Mouse (Mus musculus) erythroblast, embryonic 14.5 days (primary cell): ENCODE data around the gene Neurod2. TPM values are rescaled to one million over a fixed set of nuclear protein-coding genes. Genes with fewer than 3 reads are reported as not detected.

Experiments
- H3K27me3 ChIP-seq: 2 replicates; pipeline ENCODE4 v1.6.1; 2012; ENCODE audit warnings: inconsistent platforms; ENCODE audit not compliant: control insufficient read depth
- H3K36me3 ChIP-seq: 2 replicates; pipeline ENCODE4 v1.6.1; 2012; ENCODE audit warnings: mild to moderate bottlenecking, inconsistent platforms; ENCODE audit not compliant: control insufficient read depth
- H3K4me1 ChIP-seq: 2 replicates; pipeline ENCODE4 v1.6.1; 2012; ENCODE audit warnings: inconsistent platforms; ENCODE audit not compliant: control insufficient read depth
- H3K4me3 ChIP-seq: replicated peaks from 2 replicates; pipeline ENCODE3; 2012; ENCODE audit warnings: moderate library complexity, mild to moderate bottlenecking, inconsistent platforms
- H3K9me3 ChIP-seq: 2 replicates; pipeline ENCODE4 v1.6.1; 2012; ENCODE audit warnings: low read length, inconsistent platforms, mixed read lengths; ENCODE audit not compliant: control insufficient read depth
- GATA1 ChIP-seq: IDR thresholded peaks from 2 replicates; pipeline ENCODE4 v1.6.1; 2012; ENCODE audit warnings: low read length, inconsistent platforms, mixed read lengths
- TAL1 ChIP-seq: IDR thresholded peaks from 3 replicates; pipeline ENCODE4 v1.6.1; 2012; ENCODE audit warnings: low read length, inconsistent platforms, mixed read lengths
- polyA plus RNA-seq: library from polyadenylated mRNA; stranded (reverse); fragments of >175 nt; gene quantifications from 2 replicates; pipeline ENCODE4 v1.2.3, GENCODE M21; 2012

The Neurod2 gene
- polyA plus RNA-seq, 1 experiment = not detected

DNA sequence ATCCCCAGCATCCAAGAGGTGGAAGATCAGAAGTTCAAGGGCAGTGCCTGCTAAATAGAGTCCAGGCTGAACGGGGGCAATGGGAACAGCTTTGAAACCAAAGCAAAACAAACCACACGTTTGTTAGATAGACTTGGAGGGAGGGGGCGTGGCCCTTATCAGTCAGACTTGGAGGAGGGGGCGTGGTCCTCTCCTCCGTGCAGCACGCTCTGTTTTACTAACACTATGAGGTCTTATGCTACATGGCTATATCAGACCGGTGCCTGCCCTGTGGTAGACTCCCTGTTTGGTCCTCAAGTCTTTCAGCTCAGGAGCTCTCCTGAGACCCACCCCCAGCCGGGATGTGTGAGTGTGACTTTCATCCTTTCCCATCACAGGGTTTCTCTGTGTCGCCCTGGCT is 5.8 kb upstream of the Neurod2 start:
- Histone ChIP-seq H3K4me1 (peaks cover 4% of the 10 kb centered on the region; the same call in 1 of the 2 replicates), H3K9me3 (no peaks in the 10 kb centered on the region), H3K27me3 (peaks cover 100% of the 10 kb centered on the region), H3K36me3 (no peaks in the 10 kb centered on the region), H3K4me3 (no peak overlapping the region)
- TF ChIP-seq GATA1 = no peak
- no peak for TF ChIP-seq TAL1

DNA sequence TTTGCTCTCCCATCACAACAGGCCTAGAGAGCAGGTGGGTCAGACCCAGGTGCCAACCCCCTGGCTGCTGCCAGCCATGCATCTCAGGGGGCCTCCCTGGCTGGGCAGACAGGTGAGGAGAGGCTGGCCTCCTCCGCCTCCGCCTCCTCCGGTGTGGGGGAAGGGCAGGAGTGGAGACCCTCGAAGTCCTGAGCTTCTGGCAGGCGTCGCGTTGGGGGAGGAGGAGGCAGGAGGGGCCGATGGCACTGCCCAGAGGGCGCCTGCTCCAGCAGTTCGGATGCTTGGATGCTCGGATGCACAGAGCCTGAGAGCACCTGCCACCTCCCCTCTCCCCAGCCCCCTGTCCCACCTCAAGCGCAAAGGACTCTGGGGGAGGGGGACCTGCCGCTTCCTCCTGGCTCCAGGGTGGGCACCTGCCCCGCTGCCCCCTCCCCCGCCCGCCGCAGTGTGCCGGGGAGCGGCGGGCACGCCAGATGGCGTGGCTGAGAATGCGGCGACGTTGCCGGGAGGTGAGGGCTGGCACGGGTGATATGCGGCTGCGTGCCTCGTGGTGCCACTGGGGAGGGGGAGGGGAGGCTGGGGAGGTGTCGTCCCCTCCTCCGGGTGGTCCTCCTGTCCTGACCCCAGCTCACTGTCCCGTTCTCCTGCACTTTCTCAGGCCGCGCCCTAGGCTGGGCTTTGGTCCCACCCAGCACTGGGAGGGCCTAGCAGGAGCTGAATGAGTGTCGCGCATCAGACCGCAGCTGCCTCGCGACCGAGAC is 4.7 kb upstream of the Neurod2 start:
- H3K36me3 ChIP-seq = no peaks in the 10 kb centered on the region
- no peaks in the 10 kb centered on the region for H3K9me3 ChIP-seq
- TF ChIP-seq TAL1 = no peak
- no peak for TF ChIP-seq GATA1
- H3K27me3 ChIP-seq = peaks cover 100% of the 10 kb centered on the region
- peaks cover 4% of the 10 kb centered on the region; the same call in 1 of the 2 replicates for H3K4me1 ChIP-seq
- H3K4me3 ChIP-seq = no peak overlapping the region

DNA sequence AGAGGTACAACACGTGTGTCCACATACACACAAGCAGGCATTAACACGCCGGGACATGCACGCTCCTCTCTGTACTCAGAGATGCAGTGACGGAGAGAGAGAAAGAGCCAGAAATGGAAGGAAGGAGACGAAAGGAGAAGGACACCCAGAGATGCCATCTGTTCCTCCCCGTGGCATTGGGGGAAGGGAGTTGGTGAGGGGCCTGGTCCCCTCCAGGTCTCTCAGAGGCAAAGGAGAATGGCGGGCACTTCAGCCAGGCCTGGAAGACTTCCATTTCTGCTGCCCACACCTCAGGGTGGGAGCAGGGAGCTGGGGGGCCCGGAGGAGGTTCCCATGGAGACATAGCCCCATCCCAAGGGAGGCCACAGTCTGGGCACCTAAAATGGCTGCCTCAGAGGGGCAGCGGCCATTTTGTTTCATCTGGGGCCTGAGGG is 3.8 kb upstream of the Neurod2 start:
- Histone ChIP-seq H3K36me3 (no peaks in the 10 kb centered on the region), H3K4me3 (no peak overlapping the region), H3K27me3 (peaks cover 100% of the 10 kb centered on the region), H3K9me3 (no peaks in the 10 kb centered on the region), H3K4me1 (peaks cover 4% of the 10 kb centered on the region; the same call in 1 of the 2 replicates)
- TF ChIP-seq TAL1 = no peak
- TF ChIP-seq GATA1 = no peak

DNA sequence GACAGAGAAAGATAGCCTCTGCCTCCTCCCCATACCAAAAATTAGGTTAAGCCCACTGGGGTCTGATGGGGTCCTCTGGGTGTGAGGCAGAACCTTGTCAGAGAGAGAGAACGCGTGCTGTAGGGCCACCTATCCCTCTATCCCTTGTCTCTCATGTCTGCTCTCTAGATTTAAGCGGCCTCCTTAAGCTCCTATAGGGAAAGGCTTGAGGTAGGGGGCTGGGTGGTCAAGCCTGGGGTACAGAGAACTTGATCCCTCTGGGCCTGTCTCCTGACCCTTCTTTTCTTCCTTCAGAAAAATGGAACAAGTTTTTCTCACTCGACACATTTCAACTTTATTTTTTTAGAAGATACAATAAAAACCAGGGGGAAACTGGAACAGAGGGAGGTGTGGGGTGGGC is 3.4 kb upstream of the Neurod2 start:
- peaks cover 5% of the 10 kb centered on the region; the same call in 1 of the 2 replicates for H3K4me1 ChIP-seq
- H3K4me3 ChIP-seq = no peak overlapping the region
- TF ChIP-seq TAL1 = no peak
- TF ChIP-seq GATA1 = no peak
- H3K9me3 ChIP-seq = no peaks in the 10 kb centered on the region; the same call in 1 of the 2 replicates
- H3K27me3 ChIP-seq = peaks cover 100% of the 10 kb centered on the region
- H3K36me3 ChIP-seq = no peaks in the 10 kb centered on the region

DNA sequence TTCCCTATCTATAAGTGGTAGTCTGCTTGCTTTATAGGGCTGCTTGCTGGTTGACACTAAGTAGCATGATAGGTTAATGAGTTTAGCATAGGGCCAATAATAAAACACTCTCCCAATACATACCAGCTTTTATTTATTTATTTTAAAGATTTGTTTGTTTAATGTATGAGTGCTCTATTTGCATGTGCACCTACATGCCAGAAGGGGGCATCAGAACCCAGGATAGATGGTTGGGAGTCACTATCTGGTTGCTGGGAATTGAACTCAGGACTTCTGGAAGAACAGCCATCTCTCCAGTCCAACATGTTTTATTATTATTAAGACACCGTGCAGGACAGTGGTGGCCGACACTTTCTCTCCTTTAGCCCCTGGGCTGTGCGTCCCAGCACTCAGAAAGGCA is 2.7 kb upstream of the Neurod2 start:
- peaks cover 3% of the 10 kb centered on the region; the same call in 1 of the 2 replicates for H3K9me3 ChIP-seq
- TF ChIP-seq GATA1 = no peak
- no peak for TF ChIP-seq TAL1

DNA sequence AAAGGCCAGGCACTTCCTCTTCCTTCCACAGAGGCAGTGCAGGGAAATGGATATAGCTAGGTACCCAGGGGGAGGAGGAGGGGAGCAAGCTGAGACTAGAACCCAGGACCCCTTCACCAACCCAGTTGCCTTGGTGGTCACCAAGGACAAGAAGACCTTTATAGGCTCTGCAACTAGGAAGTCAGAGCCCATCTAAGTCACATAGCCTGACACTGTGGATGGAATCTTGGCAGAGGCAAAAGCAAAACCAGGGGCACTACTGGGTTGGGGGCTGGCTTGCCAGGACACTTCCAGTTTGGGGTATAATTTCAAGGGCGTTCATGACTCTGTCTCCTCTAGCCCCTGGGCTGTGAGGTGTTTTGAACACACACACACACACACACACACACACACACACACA is 2.0 kb upstream of the Neurod2 start:
- peaks cover 7% of the 10 kb centered on the region for H3K4me1 ChIP-seq
- TF ChIP-seq TAL1 (no peak), GATA1 (no peak)
- no peak overlapping the region for H3K4me3 ChIP-seq
- peaks cover 100% of the 10 kb centered on the region for H3K27me3 ChIP-seq
- peaks cover 5% of the 10 kb centered on the region; the same call in 1 of the 2 replicates for H3K9me3 ChIP-seq
- no peaks in the 10 kb centered on the region for H3K36me3 ChIP-seq

More for the DNA sequence above, 2.7 kb upstream of the Neurod2 start:
- no peak overlapping the region for H3K4me3 ChIP-seq
- peaks cover 100% of the 10 kb centered on the region for H3K27me3 ChIP-seq
- H3K36me3 ChIP-seq = no peaks in the 10 kb centered on the region
- peaks cover 7% of the 10 kb centered on the region for H3K4me1 ChIP-seq

DNA sequence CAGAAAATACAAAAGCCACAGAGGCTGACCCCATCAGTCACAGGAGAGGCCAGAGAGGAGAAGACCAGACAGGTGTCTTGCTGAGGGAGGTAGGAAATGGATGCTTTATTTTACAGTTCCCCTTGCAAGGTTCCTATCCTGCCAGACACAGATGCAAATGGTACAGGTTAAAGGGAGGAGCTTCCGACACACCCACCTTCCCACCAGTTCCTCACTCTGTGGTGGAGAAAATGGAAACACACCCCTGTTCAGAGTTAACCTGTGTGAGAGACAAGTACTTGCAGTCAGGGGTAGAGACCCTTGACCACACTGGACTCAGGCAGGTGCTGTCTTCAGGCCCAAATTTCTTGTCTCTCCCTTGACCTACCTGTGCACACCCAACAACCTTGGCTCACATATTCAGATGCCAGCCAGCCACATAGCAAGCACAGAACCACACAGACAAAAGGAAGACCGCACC is 1.3 kb upstream of the Neurod2 start:
- TF ChIP-seq TAL1 = no peak
- no peak for TF ChIP-seq GATA1
- Histone ChIP-seq H3K36me3 (no peaks in the 10 kb centered on the region), H3K9me3 (peaks cover 5% of the 10 kb centered on the region; the same call in 1 of the 2 replicates), H3K27me3 (peaks cover 100% of the 10 kb centered on the region), H3K4me1 (peaks cover 7% of the 10 kb centered on the region), H3K4me3 (no peak overlapping the region)

DNA sequence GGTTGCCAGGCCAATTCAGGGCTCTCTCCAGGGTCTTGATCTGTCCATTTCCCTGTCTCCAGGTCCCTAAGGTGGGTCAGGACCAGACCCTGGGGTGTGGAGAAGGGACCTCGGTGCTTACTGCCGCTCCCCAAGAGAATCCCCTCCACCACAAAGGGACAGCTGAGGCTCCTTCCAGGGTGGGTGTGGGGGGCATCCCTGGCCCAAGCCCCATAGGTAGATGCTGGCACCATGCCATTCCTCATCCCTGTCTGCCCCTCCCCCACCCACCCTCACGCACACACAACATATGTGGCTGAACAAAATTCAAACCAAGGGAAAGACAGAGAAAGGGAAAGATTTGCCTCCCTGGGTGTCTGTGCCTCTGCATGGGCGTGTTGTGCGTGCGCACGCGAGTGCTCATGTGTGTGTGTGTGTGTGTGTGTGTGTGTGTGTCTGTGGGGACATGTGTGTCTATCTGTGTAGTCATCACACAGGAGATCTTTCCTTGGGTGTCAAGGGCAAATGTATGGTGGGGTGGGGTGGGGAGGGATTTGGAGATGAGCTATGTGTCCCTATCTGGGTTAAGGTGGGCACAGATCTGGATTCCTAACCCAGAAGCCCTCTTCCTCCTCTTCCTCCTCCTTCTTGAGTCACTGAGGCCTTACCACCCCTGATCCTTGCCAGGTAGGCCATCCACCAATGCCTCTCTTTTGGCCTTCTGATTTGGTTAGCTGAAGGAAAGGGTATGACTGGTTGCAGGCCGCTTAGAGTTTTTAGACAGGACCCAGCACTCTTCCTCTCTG is 704 bp upstream of the Neurod2 start:
- no peak overlapping the region for H3K4me3 ChIP-seq
- H3K9me3 ChIP-seq = peaks cover 5% of the 10 kb centered on the region; the same call in 1 of the 2 replicates
- peaks cover 3% of the 10 kb centered on the region for H3K4me1 ChIP-seq
- TF ChIP-seq TAL1 (no peak), GATA1 (no peak)
- H3K27me3 ChIP-seq = peaks cover 100% of the 10 kb centered on the region
- H3K36me3 ChIP-seq = no peaks in the 10 kb centered on the region

DNA sequence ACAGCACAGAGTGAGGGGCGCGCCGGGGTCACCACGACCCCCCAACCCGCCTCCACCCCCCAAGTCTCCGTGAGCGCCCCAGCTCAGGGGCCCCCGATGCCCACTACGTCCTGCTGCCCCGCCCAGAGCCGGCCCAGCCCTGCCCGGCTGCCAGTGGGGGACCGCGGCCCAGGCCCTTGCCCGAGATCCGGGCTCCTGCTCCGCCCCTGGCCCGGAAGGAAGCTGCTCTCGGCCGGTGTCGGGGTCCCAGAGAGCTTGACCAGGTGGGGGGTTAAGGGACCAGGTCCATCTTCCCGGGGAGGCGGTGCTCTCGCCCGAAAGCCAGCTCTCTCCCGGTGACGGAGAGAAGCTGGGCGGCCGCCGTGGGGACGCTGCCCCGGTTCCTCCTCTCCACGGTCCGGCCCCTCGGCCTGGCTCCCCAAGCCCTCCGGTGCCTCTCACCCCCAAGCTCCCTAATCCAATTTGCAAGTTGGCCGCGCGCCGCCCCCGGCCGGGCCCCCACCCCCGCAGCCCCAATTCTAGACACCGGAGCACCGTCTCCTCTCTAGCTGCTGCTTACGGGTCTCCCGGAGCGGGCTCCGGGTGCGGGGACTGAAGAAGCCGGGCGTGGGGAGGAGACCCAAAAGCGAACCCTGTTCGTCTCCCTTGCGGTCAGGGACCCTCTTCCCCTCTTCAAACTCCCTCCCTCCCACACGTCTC is 928 bp downstream of the Neurod2 start:
- Histone ChIP-seq H3K4me1 (peaks cover 2% of the 10 kb centered on the region), H3K9me3 (peaks cover 5% of the 10 kb centered on the region; the same call in 1 of the 2 replicates), H3K36me3 (no peaks in the 10 kb centered on the region), H3K27me3 (peaks cover 100% of the 10 kb centered on the region), H3K4me3 (no peak overlapping the region)
- TF ChIP-seq TAL1 = no peak
- TF ChIP-seq GATA1 = no peak
